ENCODE assay signal across 32 mouse cellular contexts in the genomic region with DNA sequence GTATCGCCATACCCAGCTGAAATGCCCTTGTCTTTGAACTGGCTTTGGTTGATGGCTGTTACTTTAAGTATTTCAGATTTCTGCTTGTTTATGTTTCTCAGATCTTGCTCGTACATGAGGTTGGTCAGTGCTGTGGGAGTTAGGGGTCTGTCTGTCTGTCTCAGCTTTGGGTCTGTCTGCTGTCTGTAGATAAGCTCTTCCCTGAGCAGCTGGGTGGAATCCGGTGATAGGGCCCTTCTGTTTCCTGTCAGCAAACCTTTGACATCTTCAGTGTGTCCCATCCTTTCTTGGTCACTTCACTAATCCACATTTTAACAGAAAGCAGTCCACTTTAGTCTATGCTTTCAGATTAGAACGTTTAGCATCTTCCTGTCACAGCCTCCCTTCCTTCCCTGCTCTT. TPM values are rescaled to one million over a fixed set of nuclear protein-coding genes. Genes with fewer than 3 reads are reported as not detected.
DNase-seq lines count a peak whose midpoint lies in the region; ATAC-seq lines count a peak whose summit lies in the region.
"Had no signal": no experiment of that assay in that cellular context is flagged by ENCODE, and none has a peak within 500 bp of the region (broad histone marks: within the 10 kb centered on the region; RNA-seq: fewer than 3 reads in every experiment).

No protein-coding gene starts in this region.

- WGBS in heart, embryonic 12.5 days: 23% methylated on average over 4 of the region's 4 CpGs
- 43% methylated on average over 4 of the region's 4 CpGs for WGBS in heart, embryonic 15.5 days
- WGBS in liver, embryonic 13.5 days (ENCODE audit: insufficient replicate concordance): 22% methylated on average over 4 of the region's 4 CpGs
- WGBS in liver, embryonic 11.5 days: 26% methylated on average over 4 of the region's 4 CpGs

- H3K27me3 ChIP-seq in heart, embryonic 12.5 days (replicated peaks): no peaks in the 10 kb centered on the region
- H3K27me3 ChIP-seq in heart, embryonic 15.5 days: no peaks in the 10 kb centered on the region
- no peaks in the 10 kb centered on the region for H3K27me3 ChIP-seq in liver, embryonic 13.5 days
- H3K27me3 ChIP-seq in liver, embryonic 11.5 days (replicated peaks; ENCODE audit: control insufficient read depth, insufficient read depth, low read length): no peaks in the 10 kb centered on the region
- H3K27me3 ChIP-seq: CH12.LX; forebrain, embryonic 12.5 days; forebrain, embryonic 15.5 days; hindbrain, embryonic 13.5 days; intestine, embryonic 15.5 days; kidney, embryonic 15.5 days had no signal

- no peak overlapping the region for H3K4me3 ChIP-seq in heart, embryonic 12.5 days
- H3K4me3 ChIP-seq in heart, embryonic 15.5 days: no peak overlapping the region
- H3K4me3 ChIP-seq in liver, embryonic 13.5 days (replicated peaks): no peak overlapping the region
- no peak overlapping the region for H3K4me3 ChIP-seq in liver, embryonic 11.5 days (ENCODE audit: low read depth, low read length)
- H3K4me3 ChIP-seq: embryonic facial prominence, embryonic 10.5 days; embryonic facial prominence, embryonic 13.5 days; erythroblast, embryonic 14.5 days; forebrain, embryonic 12.5 days; forebrain, embryonic 15.5 days; hindbrain, embryonic 10.5 days; hindbrain, embryonic 13.5 days; intestine, embryonic 15.5 days; kidney, embryonic 15.5 days had no signal

- intact Hi-C loops in heart, postnatal 25 days (cut with DNase I): no loop called here

- peak overlapping the region; percentile 23 for H3K27ac ChIP-seq in heart, embryonic 12.5 days (ENCODE audit: poor library complexity, severe bottlenecking)
- peak overlapping the region; percentile 41 for H3K27ac ChIP-seq in heart, embryonic 15.5 days
- H3K27ac ChIP-seq in liver, embryonic 13.5 days: no peak overlapping the region
- no peak overlapping the region for H3K27ac ChIP-seq in liver, embryonic 11.5 days (ENCODE audit: low read depth, low read length)
- H3K27ac ChIP-seq: embryonic facial prominence, embryonic 10.5 days; embryonic facial prominence, embryonic 13.5 days; forebrain, embryonic 12.5 days; forebrain, embryonic 15.5 days; hindbrain, embryonic 10.5 days; hindbrain, embryonic 13.5 days; intestine, embryonic 15.5 days; kidney, embryonic 15.5 days had no signal

- H3K4me2 ChIP-seq in heart, embryonic 12.5 days: no peak overlapping the region
- no peak overlapping the region for H3K4me2 ChIP-seq in heart, embryonic 15.5 days
- no peak overlapping the region for H3K4me2 ChIP-seq in liver, embryonic 13.5 days
- no peak overlapping the region for H3K4me2 ChIP-seq in liver, embryonic 11.5 days
- H3K4me2 ChIP-seq: embryonic facial prominence, embryonic 13.5 days; forebrain, embryonic 12.5 days; forebrain, embryonic 15.5 days; hindbrain, embryonic 13.5 days; intestine, embryonic 15.5 days; kidney, embryonic 15.5 days had no signal

- H3K9me3 ChIP-seq in heart, embryonic 12.5 days (replicated peaks): no peaks in the 10 kb centered on the region
- no peaks in the 10 kb centered on the region for H3K9me3 ChIP-seq in heart, embryonic 15.5 days (replicated peaks)
- no peaks in the 10 kb centered on the region for H3K9me3 ChIP-seq in liver, embryonic 13.5 days (replicated peaks)
- H3K9me3 ChIP-seq in liver, embryonic 11.5 days (ENCODE audit: control insufficient read depth, low read length): no peaks in the 10 kb centered on the region
- H3K9me3 ChIP-seq: embryonic facial prominence, embryonic 10.5 days; embryonic facial prominence, embryonic 13.5 days; forebrain, embryonic 12.5 days; forebrain, embryonic 15.5 days; hindbrain, embryonic 10.5 days; hindbrain, embryonic 13.5 days; intestine, embryonic 15.5 days; kidney, embryonic 15.5 days had no signal

- H3K9ac ChIP-seq in heart, embryonic 12.5 days: no peak overlapping the region
- 0 out of 2 replicates have a peak overlapping the region, but pooled peaks have one; percentile 0 for H3K9ac ChIP-seq in heart, embryonic 15.5 days
- no peak overlapping the region for H3K9ac ChIP-seq in liver, embryonic 13.5 days
- H3K9ac ChIP-seq in liver, embryonic 11.5 days (ENCODE audit: low read depth, low read length): no peak overlapping the region
- H3K9ac ChIP-seq: embryonic facial prominence, embryonic 13.5 days; forebrain, embryonic 12.5 days; forebrain, embryonic 15.5 days; hindbrain, embryonic 13.5 days; intestine, embryonic 15.5 days; kidney, embryonic 15.5 days had no signal

- H3K4me1 ChIP-seq in heart, embryonic 12.5 days (replicated peaks): peaks cover 24% of the 10 kb centered on the region
- H3K4me1 ChIP-seq in heart, embryonic 15.5 days (replicated peaks): peaks cover 16% of the 10 kb centered on the region
- H3K4me1 ChIP-seq in liver, embryonic 13.5 days (replicated peaks): peaks cover 14% of the 10 kb centered on the region; the same call in 1 of the 2 replicates
- 0 out of 2 replicates have a peak, but pooled peaks cover 3% of the 10 kb centered on the region for H3K4me1 ChIP-seq in liver, embryonic 11.5 days (replicated peaks; ENCODE audit: control insufficient read depth, insufficient read depth, low read length)
- H3K4me1 ChIP-seq: intestine, embryonic 15.5 days had no signal

- peak; percentile 64 for ATAC-seq in heart, embryonic 12.5 days (ENCODE audit: insufficient number of reproducible peaks, low FRiP score)
- ATAC-seq in heart, embryonic 15.5 days (replicated peaks; ENCODE audit: insufficient number of reproducible peaks, insufficient read depth, low FRiP score, low read depth): 0 out of 2 replicates have a peak, but pooled peaks have one; percentile 43
- 0 out of 2 replicates have a peak, but pooled peaks have one; percentile 23 for ATAC-seq in liver, embryonic 13.5 days (ENCODE audit: low read depth)
- no peak for ATAC-seq in liver, embryonic 11.5 days (replicated peaks; ENCODE audit: low FRiP score)
- ATAC-seq: forebrain, embryonic 15.5 days; hindbrain, embryonic 16.5 days; intestine, embryonic 15.5 days; Patski had no signal

- DNase-seq in heart, adult 11 months: peak; percentile 70
- no peak for DNase-seq in heart, postnatal 4 days
- no peak for DNase-seq in heart, adult 9 months (ENCODE audit: low spot score in 2 of 2)
- no peak for DNase-seq in heart, postnatal 25 days (ENCODE audit: low spot score)
- no peak for DNase-seq in liver, embryonic 13.5 days
- DNase-seq in liver, embryonic 11.5 days (ENCODE audit: low spot score): no peak
- DNase-seq: adrenal gland, postnatal 10 days; adrenal gland, postnatal 36 days; B cell, adult 2 months; cerebellum, adult 11 months; cerebellum, adult 8-10 months; cerebellum, postnatal 10 days; cerebellum, postnatal 36 days; embryo, embryonic 11 days; gastrocnemius, postnatal 25 days; kidney, adult 11 months; kidney, adult 8-10 months had no signal

- no peaks in the 10 kb centered on the region for H3K36me3 ChIP-seq in heart, embryonic 12.5 days
- no peaks in the 10 kb centered on the region for H3K36me3 ChIP-seq in heart, embryonic 15.5 days
- H3K36me3 ChIP-seq in liver, embryonic 13.5 days: no peaks in the 10 kb centered on the region
- H3K36me3 ChIP-seq in liver, embryonic 11.5 days (ENCODE audit: control insufficient read depth, insufficient read depth, low read length): no peaks in the 10 kb centered on the region
- H3K36me3 ChIP-seq: embryonic facial prominence, embryonic 10.5 days; embryonic facial prominence, embryonic 13.5 days; forebrain, embryonic 12.5 days; forebrain, embryonic 15.5 days; G1E; hindbrain, embryonic 10.5 days; hindbrain, embryonic 13.5 days; intestine, embryonic 15.5 days; kidney, embryonic 15.5 days had no signal

RNA-seq across cellular contexts. Expression of a gene that starts 14.3 kb away (rescaled TPM):
- total RNA-seq in heart, postnatal 4 days (2021): 10 to 100 TPM; 15.2 to 15.9 TPM
- polyA plus RNA-seq in heart, embryonic 12.5 days (2016; fragmentation: Nextera tagmentation; extraction: Ambion mirVana): 4.8 and 4.9 TPM in 2 replicates
- 3.3 and 3.4 TPM in 2 replicates for polyA plus RNA-seq in heart, embryonic 15.5 days (2015; fragmentation: Nextera tagmentation; extraction: Ambion mirVana)
- total RNA-seq in heart, postnatal 25 days (2021): 10 to 100 TPM; 29.9 to 42.3 TPM
- polyA plus RNA-seq in liver, embryonic 13.5 days (2015; fragmentation: Nextera tagmentation; extraction: Ambion mirVana): 0.07 and 0.08 TPM in 2 replicates
- 0.26 and 0.47 TPM in 2 replicates for polyA plus RNA-seq in liver, embryonic 11.5 days (2014; fragmentation: Nextera tagmentation; extraction: Ambion mirVana)
- polyA plus RNA-seq: erythroblast, embryonic 14.5 days; G1E had no signal

Comparison
In these comparisons a context has a peak if more than half of its experiments do, and no peak if none do; other contexts are left out.
1. H3K27ac ChIP-seq: peak in heart, embryonic 12.5 days (single experiment) and heart, embryonic 15.5 days (single experiment); none in liver, embryonic 13.5 days (single experiment) and liver, embryonic 11.5 days (single experiment).